Mouse (Mus musculus) spleen, postnatal 0 days (tissue): ENCODE results near the gene Nr1d1. TPM values are rescaled to one million over a fixed set of nuclear protein-coding genes. Genes with fewer than 3 reads are reported as not detected.

Experiments
- polyA plus RNA-seq: library from polyadenylated mRNA; unstranded; fragments of >200 nt; fragmentation: Nextera tagmentation; extraction: Ambion mirVana; gene quantifications from 2 replicates; pipeline ENCODE4 v1.2.1, GENCODE M21; 2015

The Nr1d1 gene
- polyA plus RNA-seq = 0.90 and 1.2 TPM in 2 replicates

DNA sequence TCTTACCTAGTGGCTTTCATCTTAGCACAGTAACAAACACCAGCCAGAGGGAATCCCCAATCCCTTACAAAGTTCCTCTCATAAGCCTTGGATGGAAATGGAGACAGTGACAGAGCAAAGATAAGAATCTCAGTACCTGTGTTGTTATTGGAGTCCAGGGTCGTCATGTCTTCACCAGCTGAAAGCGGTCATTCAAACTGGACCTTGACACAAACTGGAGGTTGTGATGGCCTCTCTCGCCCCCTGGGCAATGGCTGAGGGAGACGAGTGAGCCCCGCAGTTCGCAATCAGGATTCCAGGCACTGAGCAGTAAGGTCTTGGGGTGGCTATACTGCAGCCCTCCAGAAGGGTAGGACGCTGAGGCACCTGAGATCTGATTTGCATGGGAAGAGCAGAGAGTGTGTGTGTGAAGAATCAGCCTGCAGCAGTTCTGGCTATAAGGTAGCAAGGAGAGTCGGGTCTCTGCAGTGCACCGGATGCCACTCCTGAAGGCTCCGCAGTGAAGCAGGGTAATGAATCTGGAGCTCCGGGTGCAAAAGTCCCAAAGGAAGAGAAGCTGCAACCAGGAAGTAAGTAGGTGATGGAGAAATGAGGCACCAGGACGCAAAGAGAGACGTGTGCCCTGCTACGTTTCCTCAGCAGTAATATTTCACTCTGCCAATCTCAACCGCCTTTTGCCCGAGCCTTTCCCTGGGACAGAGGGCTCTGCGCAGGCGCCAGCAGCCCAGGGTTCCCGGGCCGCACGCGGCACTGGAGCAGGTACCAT is at the start of gene Nr1d1:
TSS of gene Nr1d1 (minus strand) at position 752 of the 766 bp plus-strand sequence.

DNA sequence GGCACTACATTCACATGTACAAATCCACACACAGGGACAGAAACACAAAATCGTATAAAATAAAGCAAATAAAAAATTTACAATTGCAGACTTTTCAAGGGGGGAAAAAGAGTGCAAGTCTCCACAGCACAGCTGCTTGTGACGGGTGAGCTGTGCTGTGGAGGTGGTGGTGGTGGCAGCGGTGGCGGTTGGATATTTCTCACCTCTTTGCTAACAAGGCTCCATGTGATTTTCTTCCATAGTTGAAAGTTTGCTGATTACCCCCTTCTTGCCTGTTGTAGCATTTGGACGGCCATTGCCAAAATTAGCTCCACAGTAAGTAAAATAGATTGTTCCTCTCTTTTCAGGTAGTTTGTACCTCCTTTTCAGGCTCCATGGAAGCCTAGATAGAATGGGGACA is 29.5 kb upstream of the Nr1d1 start, which contains the start of gene Casc3:
TSS of gene Casc3 (plus strand) at position 301 of the 400 bp plus-strand sequence.

DNA sequence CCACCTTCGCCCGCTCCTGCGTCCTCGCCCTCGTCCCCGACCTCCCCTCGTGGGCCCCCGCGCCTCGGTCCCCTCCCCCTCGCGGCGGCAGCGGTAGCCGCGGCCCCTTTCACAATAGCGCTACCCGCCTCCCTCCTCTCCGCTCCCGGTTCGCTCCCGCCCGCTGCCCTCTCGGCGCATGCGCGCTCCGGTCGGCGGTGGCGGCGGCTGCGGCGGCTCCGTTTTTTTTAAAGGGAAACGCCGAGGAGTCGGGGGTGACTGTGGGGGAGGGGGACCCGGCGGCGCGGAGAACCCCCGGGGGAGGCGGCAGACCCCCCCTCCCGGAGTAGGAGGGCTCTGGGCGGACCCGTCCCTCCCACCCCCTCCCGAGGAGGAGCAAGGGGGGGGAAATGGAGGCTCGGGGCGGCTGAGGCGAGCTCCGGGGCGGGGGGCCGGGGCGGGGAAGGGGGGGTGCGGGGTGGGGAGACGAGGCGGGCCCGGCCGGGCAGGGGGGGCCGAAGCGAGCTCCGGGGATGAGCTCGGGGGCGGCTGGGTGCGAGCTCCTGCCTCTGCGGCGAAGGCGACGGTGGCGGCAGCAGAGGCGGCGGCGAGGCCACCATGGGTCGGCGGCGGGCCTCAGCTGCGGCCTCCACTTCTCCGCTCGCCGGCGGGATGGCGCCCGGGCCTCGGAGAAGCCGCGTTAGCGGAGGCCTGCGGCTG is 20.0 kb upstream of the Nr1d1 start, which contains the start of gene Msl1:
TSS of gene Msl1 (plus strand) at position 502 of the 699 bp plus-strand sequence.

DNA sequence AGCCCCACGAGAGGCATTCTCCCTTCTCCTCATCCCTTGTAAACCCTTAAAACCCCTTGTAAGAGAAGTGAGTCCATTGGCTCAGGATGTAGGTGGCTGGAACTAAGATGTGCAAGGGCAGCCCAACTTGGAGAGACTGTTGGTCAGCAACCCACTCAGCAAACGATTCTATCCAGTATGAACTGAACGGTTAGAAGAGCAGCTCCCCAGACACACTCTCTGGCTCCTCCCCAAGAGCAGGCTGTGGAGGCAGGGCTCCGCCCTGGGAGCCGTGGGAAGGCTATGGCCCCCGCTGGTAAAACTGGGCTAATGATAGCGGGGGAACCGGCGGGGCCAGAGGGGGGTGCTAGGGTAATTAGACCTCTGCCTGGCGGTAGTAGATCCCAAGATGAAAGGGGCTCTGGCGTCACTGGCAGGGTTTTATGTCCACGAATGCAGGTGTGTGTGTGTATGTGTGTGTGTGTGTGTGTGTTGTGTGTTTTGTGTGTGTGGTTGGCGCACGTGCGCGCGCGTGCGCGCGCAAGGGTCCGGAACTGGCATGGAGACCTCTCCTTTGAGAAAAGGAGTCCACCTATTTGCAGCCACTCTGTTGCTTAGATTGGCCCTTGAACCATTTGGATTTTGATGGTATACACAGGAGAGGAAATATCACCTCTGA is 34.6 kb downstream of the Nr1d1 start, which contains the start of gene Thra:
TSS of gene Thra (plus strand) at position 246 of the 658 bp plus-strand sequence.

DNA sequence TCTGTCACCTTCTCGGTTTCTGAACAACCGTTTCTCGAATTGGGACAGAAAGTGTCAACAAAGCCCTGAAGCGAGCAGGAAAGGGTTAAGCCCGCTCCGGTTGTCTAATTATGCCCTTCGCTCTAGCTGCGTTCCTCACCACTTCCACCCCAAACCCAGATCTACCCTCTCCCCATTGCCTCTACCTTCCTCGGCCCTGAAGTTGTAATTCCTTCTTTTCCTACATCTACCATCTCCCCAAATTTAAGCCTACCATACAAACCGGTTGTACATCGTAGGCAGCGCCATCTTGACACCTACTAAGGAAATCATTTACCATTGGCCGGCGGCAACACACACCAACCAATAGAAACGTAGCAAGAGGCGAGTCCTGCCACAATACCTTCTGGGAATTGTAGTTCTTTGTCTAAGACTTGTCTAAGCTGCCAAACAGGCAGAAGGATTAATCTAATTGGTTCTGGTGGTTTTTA is 46.0 kb downstream of the Nr1d1 start, which contains the start of gene Med24:
TSS of gene Med24 (minus strand) at position 317 of the 470 bp plus-strand sequence.

Other genes with a start within 250 kb of the Nr1d1 start
- 2.8 and 3.2 TPM in 2 replicates for gene Ikzf3, start 229.3 kb downstream of the Nr1d1 start, polyA plus RNA-seq
- 0.86 and 1.9 TPM in 2 replicates for gene Zpbp2, start 224.2 kb downstream of the Nr1d1 start, polyA plus RNA-seq
- gene Ormdl3, start 188.0 kb downstream of the Nr1d1 start, polyA plus RNA-seq = 47.2 and 53.2 TPM in 2 replicates
- not detected in 2 replicates for gene Lrrc3c, start 177.0 kb downstream of the Nr1d1 start, polyA plus RNA-seq
- gene Gm12355, start 149.7 kb downstream of the Nr1d1 start, polyA plus RNA-seq = 0.89 and 0.91 TPM in 2 replicates
- gene Gsdma3, start 149.0 kb downstream of the Nr1d1 start, polyA plus RNA-seq = not detected in 2 replicates
- not detected in 2 replicates for gene Gsdma2, start 128.6 kb downstream of the Nr1d1 start, polyA plus RNA-seq
- gene Gsdma, start 111.0 kb downstream of the Nr1d1 start, polyA plus RNA-seq = 0.08 and 0.10 TPM in 2 replicates
- gene Psmd3, start 92.8 kb downstream of the Nr1d1 start, polyA plus RNA-seq = 97.4 and 100 TPM in 2 replicates
- not detected in 2 replicates for gene Csf3, start 74.1 kb downstream of the Nr1d1 start, polyA plus RNA-seq
- 22.2 and 22.7 TPM in 2 replicates for gene Med24, start 45.9 kb downstream of the Nr1d1 start, polyA plus RNA-seq
- 15.5 and 19.9 TPM in 2 replicates for gene Thra, start 34.7 kb downstream of the Nr1d1 start, polyA plus RNA-seq
- 15.0 and 18.0 TPM in 2 replicates for gene Msl1, start 20.2 kb upstream of the Nr1d1 start, polyA plus RNA-seq
- gene Casc3, start 29.6 kb upstream of the Nr1d1 start, polyA plus RNA-seq = 15.9 and 16.2 TPM in 2 replicates
- gene Rapgefl1, start 61.5 kb upstream of the Nr1d1 start, polyA plus RNA-seq = 0.19 and 0.38 TPM in 2 replicates
- 3.2 and 3.7 TPM in 2 replicates for gene Wipf2, start 88.3 kb upstream of the Nr1d1 start, polyA plus RNA-seq
- gene Cdc6, start 132.5 kb upstream of the Nr1d1 start, polyA plus RNA-seq = 59.7 and 71.2 TPM in 2 replicates
- 13.0 and 18.8 TPM in 2 replicates for gene Rara, start 152.5 kb upstream of the Nr1d1 start, polyA plus RNA-seq
- gene Gjd3, start 207.7 kb upstream of the Nr1d1 start, polyA plus RNA-seq = 0.52 TPM in 1 of 2 replicates, not detected in the other
- gene Top2a, start 248.9 kb upstream of the Nr1d1 start, polyA plus RNA-seq = 227 and 254 TPM in 2 replicates